Mouse (Mus musculus) heart, adult 2 months (tissue): ENCODE measurements around the gene Bend7.

Experiments used
- CTCF ChIP-seq: fragments of 200-600 bp; IDR thresholded peaks from 2 replicates; pipeline ENCODE4 v1.8.1; 2022; ENCODE audit warnings: antibody characterized with exemption, mild to moderate bottlenecking, moderate library complexity
- EP300 ChIP-seq: fragments of 200-500 bp; IDR thresholded peaks from 2 replicates; pipeline ENCODE4 v1.6.1; 2011; ENCODE audit warnings: low read depth, low read length, control low read depth; ENCODE audit not compliant: insufficient read depth
- POLR2A ChIP-seq: fragments of 200-500 bp; IDR thresholded peaks from 2 replicates; pipeline ENCODE4 v1.6.1; 2011; ENCODE audit warnings: mild to moderate bottlenecking, low read depth, low read length, control low read depth; ENCODE audit not compliant: insufficient read depth

DNA sequence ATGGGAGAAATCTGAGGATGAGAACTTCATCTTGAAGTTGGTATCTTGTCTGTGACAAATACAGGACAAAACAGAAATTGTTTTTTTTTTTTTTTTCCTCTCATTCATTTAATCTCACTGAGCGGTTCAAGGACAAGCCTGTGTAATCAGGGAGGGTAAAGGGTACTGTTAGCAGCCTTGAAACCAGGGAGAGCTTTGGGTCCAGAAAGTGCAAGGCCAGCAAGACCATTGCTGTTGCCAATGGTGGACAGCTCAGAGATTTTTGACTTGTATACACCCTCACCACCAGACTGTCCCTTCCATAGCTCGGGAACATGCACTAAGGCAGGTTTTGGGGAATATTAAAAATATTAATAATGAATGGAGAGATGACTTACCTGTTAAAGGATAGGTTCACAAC is 49.0 kb upstream of the Bend7 start:
- TF ChIP-seq CTCF, result no peak
- TF ChIP-seq POLR2A, result no peak
- TF ChIP-seq EP300, result no peak
